In the genomic region with DNA sequence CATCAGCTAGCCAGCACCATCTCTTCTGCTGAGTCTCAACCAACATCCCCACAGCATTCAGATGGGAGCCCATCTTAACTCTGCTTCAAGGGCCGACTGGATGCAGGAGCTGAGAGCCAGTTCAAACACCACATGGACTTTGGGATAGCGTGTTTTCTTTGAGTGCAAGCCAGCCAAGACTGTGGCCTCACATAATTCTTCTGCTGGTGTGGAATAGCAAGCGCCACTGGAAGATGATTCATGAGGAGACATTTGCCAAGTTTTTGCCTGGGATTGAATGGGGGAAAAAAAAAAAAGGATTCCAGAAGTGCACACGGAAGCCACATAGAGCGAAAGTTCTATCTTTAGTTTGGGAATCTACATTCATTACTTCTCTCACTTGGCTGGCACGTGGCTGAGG, we compare ENCODE assay signal across 10 mouse cellular contexts.
A peak's percentile ranks its signal among the peaks of the same experiment; 100 is the strongest.
DNase-seq lines count a peak whose midpoint lies in the region; ATAC-seq lines count a peak whose summit lies in the region.
"Had no signal": no experiment of that assay in that cellular context is flagged by ENCODE, and none has a peak within 500 bp of the region (broad histone marks: within the 10 kb centered on the region; RNA-seq: fewer than 3 reads in every experiment).

No protein-coding gene starts in this region.

- H3K27ac ChIP-seq in forebrain, embryonic 10.5 days: peak overlapping the region; percentile 37; the same call in 1 of the 2 replicates
- H3K27ac ChIP-seq in forebrain, embryonic 15.5 days (replicated peaks): no peak overlapping the region
- H3K27ac ChIP-seq in kidney, embryonic 16.5 days (ENCODE audit: low read length): no peak overlapping the region
- H3K27ac ChIP-seq: liver, embryonic 14.5 days had no signal

- H3K27me3 ChIP-seq in forebrain, embryonic 10.5 days (ENCODE audit: poor library complexity, severe bottlenecking): peaks cover 14% of the 10 kb centered on the region
- H3K27me3 ChIP-seq in forebrain, embryonic 15.5 days: no peaks in the 10 kb centered on the region
- peaks cover 3% of the 10 kb centered on the region; the same call in 1 of the 2 replicates for H3K27me3 ChIP-seq in kidney, embryonic 16.5 days (ENCODE audit: insufficient read depth, low read length)

- intact Hi-C loops in left cerebral cortex, postnatal 4 days (cut with DNase I): no loop called here

- no peaks in the 10 kb centered on the region for H3K36me3 ChIP-seq in forebrain, embryonic 10.5 days (replicated peaks)
- no peaks in the 10 kb centered on the region for H3K36me3 ChIP-seq in forebrain, embryonic 15.5 days
- no peaks in the 10 kb centered on the region for H3K36me3 ChIP-seq in kidney, embryonic 16.5 days (ENCODE audit: insufficient read depth, low read length)

- H3K4me2 ChIP-seq in forebrain, embryonic 15.5 days (replicated peaks): no peak overlapping the region
- H3K4me2 ChIP-seq in kidney, embryonic 16.5 days (replicated peaks; ENCODE audit: low read depth, low read length): no peak overlapping the region

- DNase-seq in forebrain, embryonic 10.5 days (ENCODE audit: extremely low spot score, low spot score): no peak
- peak; percentile 8 for DNase-seq in right cerebral cortex, postnatal 25 days
- no peak for DNase-seq in right cerebral cortex, postnatal 14 days
- DNase-seq in left cerebral cortex, postnatal 4 days: no peak
- no peak for DNase-seq in layer of hippocampus, postnatal 36 days
- DNase-seq: midbrain, embryonic 14.5 days had no signal

- peaks cover 82% of the 10 kb centered on the region for H3K4me1 ChIP-seq in forebrain, embryonic 10.5 days
- H3K4me1 ChIP-seq in forebrain, embryonic 15.5 days: peaks cover 30% of the 10 kb centered on the region
- peaks cover 13% of the 10 kb centered on the region; the same call in 1 of the 2 replicates for H3K4me1 ChIP-seq in kidney, embryonic 16.5 days (ENCODE audit: insufficient read depth, low read length)

- H3K9ac ChIP-seq in forebrain, embryonic 15.5 days (replicated peaks): no peak overlapping the region
- H3K9ac ChIP-seq in kidney, embryonic 16.5 days (replicated peaks; ENCODE audit: low read length): no peak overlapping the region
- H3K9ac ChIP-seq: liver, embryonic 14.5 days had no signal

- whole genome bisulfite sequencing in forebrain, embryonic 10.5 days: 94% methylated on average over 6 of the region's 6 CpGs
- 88% methylated on average over 6 of the region's 6 CpGs for WGBS in forebrain, embryonic 15.5 days
- WGBS in kidney, embryonic 16.5 days: 44% methylated on average over 6 of the region's 6 CpGs

- H3K4me3 ChIP-seq in forebrain, embryonic 10.5 days: no peak overlapping the region
- no peak overlapping the region for H3K4me3 ChIP-seq in forebrain, embryonic 15.5 days
- no peak overlapping the region for H3K4me3 ChIP-seq in kidney, embryonic 16.5 days (ENCODE audit: low read length)

- H3K9me3 ChIP-seq in forebrain, embryonic 10.5 days: peaks cover 3% of the 10 kb centered on the region; the same call in 1 of the 2 replicates
- H3K9me3 ChIP-seq in forebrain, embryonic 15.5 days: no peaks in the 10 kb centered on the region
- H3K9me3 ChIP-seq in kidney, embryonic 16.5 days (ENCODE audit: low read length): 0 out of 2 replicates have a peak, but pooled peaks cover under 1% of the 10 kb centered on the region

- no peak for ATAC-seq in forebrain, embryonic 15.5 days (replicated peaks)
- ATAC-seq in kidney, embryonic 16.5 days (ENCODE audit: low FRiP score, low TSS enrichment): peak; percentile 73; the same call in 1 of the 2 replicates
- no peak for ATAC-seq in megakaryocyte progenitor cell, adult 5-6 weeks (replicated peaks; ENCODE audit: poor library complexity)
